Mouse (Mus musculus) neural tube, embryonic 12.5 days (tissue): ENCODE data around the gene Vopp1. TPM values are rescaled to one million over a fixed set of nuclear protein-coding genes. Genes with fewer than 3 reads are reported as not detected.

Source experiments
- polyA plus RNA-seq: library from polyadenylated mRNA; unstranded; fragments of >200 nt; fragmentation: Nextera tagmentation; extraction: Ambion mirVana; gene quantifications from 2 replicates; pipeline ENCODE4 v1.2.1, GENCODE M21; 2016

The Vopp1 gene
- polyA plus RNA-seq, 1 experiment from 2014 or later: 116 TPM

Other genes with a start within 250 kb of the Vopp1 start
- gene Herc6, start 244.2 kb downstream of the Vopp1 start, polyA plus RNA-seq: 1.6 and 1.9 TPM in 2 replicates
- 16.4 and 17.2 TPM in 2 replicates for gene Pyurf, start 133.1 kb downstream of the Vopp1 start, polyA plus RNA-seq
- 49.3 and 55.9 TPM in 2 replicates for gene Lancl2, start 122.6 kb downstream of the Vopp1 start, polyA plus RNA-seq
- gene Vmn1r21, start 25.2 kb upstream of the Vopp1 start, polyA plus RNA-seq: not detected in 2 replicates
- gene Vmn1r22, start 82.9 kb upstream of the Vopp1 start, polyA plus RNA-seq: not detected in 2 replicates
- gene Vmn1r23, start 101.7 kb upstream of the Vopp1 start, polyA plus RNA-seq: not detected in 2 replicates
- gene Vmn1r24, start 136.3 kb upstream of the Vopp1 start, polyA plus RNA-seq: not detected in 2 replicates
- not detected in 2 replicates for gene Vmn1r25, start 155.7 kb upstream of the Vopp1 start, polyA plus RNA-seq
- gene Vmn1r26, start 190.0 kb upstream of the Vopp1 start, polyA plus RNA-seq: not detected in 2 replicates